Mouse (Mus musculus): ENCODE data around the gene Tlnrd1. TPM values are rescaled to one million over a fixed set of nuclear protein-coding genes. Genes with fewer than 3 reads are reported as not detected.
"Not testable (repeated sequence)": the region's sequence is repeated elsewhere in the genome, so short reads cannot be mapped to it uniquely, and the experiment has no call there.

Tlnrd1 gene
- polyA plus RNA-seq, 1 experiment from 2014 or later = 7.5 TPM

GRCm38 (mm10) chr7:83896077-83896740, 12.1 kb upstream of the Tlnrd1 start:
- Histone ChIP-seq H3K4me3 (replicated peaks) (no peak overlapping the region), H3K4me1 (replicated peaks) (peaks cover 22% of the 10 kb centered on the region), H3K4me2 (replicated peaks) (no peak overlapping the region), H3K9me3 (no peaks in the 10 kb centered on the region), H3K9ac (replicated peaks) (no peak overlapping the region), H3K27ac (no peak overlapping the region), H3K36me3 (peaks cover 52% of the 10 kb centered on the region), H3K27me3 (no peaks in the 10 kb centered on the region)
- ATAC-seq = no peak
- WGBS = 97% methylated on average over 5 of the region's 5 CpGs

- Histone ChIP-seq H3K9ac (replicated peaks) (no peak overlapping the region), H3K27ac (no peak overlapping the region), H3K4me1 (replicated peaks) (peaks cover 22% of the 10 kb centered on the region), H3K9me3 (no peaks in the 10 kb centered on the region), H3K36me3 (peaks cover 35% of the 10 kb centered on the region), H3K4me2 (replicated peaks) (no peak overlapping the region), H3K4me3 (replicated peaks) (no peak overlapping the region), H3K27me3 (no peaks in the 10 kb centered on the region)
- no peak for ATAC-seq
- 92% methylated on average over 1 of the region's 1 CpGs for WGBS
These were observed 10.2 kb upstream of the Tlnrd1 start for GRCm38 (mm10) chr7:83894348-83894747.

- Histone ChIP-seq H3K9ac (replicated peaks) (peak overlapping the region; percentile 81), H3K27me3 (no peaks in the 10 kb centered on the region), H3K4me3 (replicated peaks) (peak overlapping the region; percentile 70), H3K27ac (peak overlapping the region; percentile 88), H3K4me1 (replicated peaks) (peaks cover 22% of the 10 kb centered on the region), H3K4me2 (replicated peaks) (peak overlapping the region; percentile 84), H3K36me3 (peaks cover 15% of the 10 kb centered on the region), H3K9me3 (no peaks in the 10 kb centered on the region)
- under 1% methylated on average over 21 of the region's 21 CpGs for WGBS
- no peak; the same call in 1 of the 2 replicates for ATAC-seq
These were observed 8.2 kb upstream of the Tlnrd1 start for GRCm38 (mm10) chr7:83892333-83892669.

GRCm38 (mm10) chr7:83891433-83892332, 7.6 kb upstream of the Tlnrd1 start:
- Histone ChIP-seq H3K9ac (replicated peaks) (peak overlapping the region; percentile 81), H3K27me3 (no peaks in the 10 kb centered on the region), H3K4me3 (replicated peaks) (peak overlapping the region; percentile 70), H3K27ac (peak overlapping the region; percentile 88), H3K36me3 (peaks cover 11% of the 10 kb centered on the region), H3K4me2 (replicated peaks) (peak overlapping the region; percentile 84), H3K9me3 (no peaks in the 10 kb centered on the region), H3K4me1 (replicated peaks) (peaks cover 22% of the 10 kb centered on the region)
- WGBS = 4% methylated on average over 42 of the region's 44 CpGs
- peak; percentile 99 for ATAC-seq

- H3K9ac ChIP-seq (replicated peaks); H3K27ac ChIP-seq; H3K4me3 ChIP-seq (replicated peaks); H3K27me3 ChIP-seq; H3K9me3 ChIP-seq; H3K36me3 ChIP-seq; ATAC-seq; H3K4me2 ChIP-seq (replicated peaks): not testable (repeated sequence)
- H3K4me1 ChIP-seq (replicated peaks) = peaks cover 24% of the 10 kb centered on the region
- 89% methylated on average over 5 of the region's 5 CpGs for WGBS
These were observed 5.8 kb upstream of the Tlnrd1 start for GRCm38 (mm10) chr7:83889946-83890345.

GRCm38 (mm10) chr7:83889383-83889782, 5.3 kb upstream of the Tlnrd1 start:
- no peak overlapping the region for H3K4me3 ChIP-seq (replicated peaks)
- no peaks in the 10 kb centered on the region for H3K27me3 ChIP-seq
- no peak for ATAC-seq
- H3K27ac ChIP-seq = no peak overlapping the region
- H3K4me2 ChIP-seq (replicated peaks) = no peak overlapping the region
- peaks cover 2% of the 10 kb centered on the region; the same call in 1 of the 2 replicates for H3K9me3 ChIP-seq
- peaks cover 26% of the 10 kb centered on the region for H3K4me1 ChIP-seq (replicated peaks)
- no peak overlapping the region for H3K9ac ChIP-seq (replicated peaks)
- 83% methylated on average over 3 of the region's 3 CpGs for WGBS
- no peaks in the 10 kb centered on the region for H3K36me3 ChIP-seq

GRCm38 (mm10) chr7:83886366-83887129, 2.4 kb upstream of the Tlnrd1 start:
- WGBS = 95% methylated on average over 6 of the region's 6 CpGs
- H3K27me3 ChIP-seq = no peaks in the 10 kb centered on the region

GRCm38 (mm10) chr7:83885835-83886234, 1.7 kb upstream of the Tlnrd1 start:
- no peak for ATAC-seq
- H3K36me3 ChIP-seq = peaks cover 5% of the 10 kb centered on the region; the same call in 1 of the 2 replicates
- no peak overlapping the region for H3K4me2 ChIP-seq (replicated peaks)
- H3K4me3 ChIP-seq (replicated peaks) = no peak overlapping the region
- H3K27me3 ChIP-seq = no peaks in the 10 kb centered on the region
- WGBS = 93% methylated on average over 4 of the region's 4 CpGs
- H3K4me1 ChIP-seq (replicated peaks) = peaks cover 30% of the 10 kb centered on the region
- H3K27ac ChIP-seq = no peak overlapping the region
- H3K9me3 ChIP-seq = peaks cover 2% of the 10 kb centered on the region; the same call in 1 of the 2 replicates
- H3K9ac ChIP-seq (replicated peaks) = no peak overlapping the region

More at GRCm38 (mm10) chr7:83886366-83887129, 2.4 kb upstream of the Tlnrd1 start:
- H3K4me2 ChIP-seq (replicated peaks) = no peak overlapping the region
- H3K9me3 ChIP-seq = peaks cover 2% of the 10 kb centered on the region; the same call in 1 of the 2 replicates
- H3K4me1 ChIP-seq (replicated peaks) = peaks cover 23% of the 10 kb centered on the region
- no peak for ATAC-seq
- H3K36me3 ChIP-seq = peaks cover 5% of the 10 kb centered on the region; the same call in 1 of the 2 replicates
- H3K27ac ChIP-seq = no peak overlapping the region
- no peak overlapping the region for H3K4me3 ChIP-seq (replicated peaks)
- no peak overlapping the region for H3K9ac ChIP-seq (replicated peaks)

GRCm38 (mm10) chr7:83884921-83885532, 922 bp upstream of the Tlnrd1 start:
- H3K4me3 ChIP-seq (replicated peaks) = peak overlapping the region; percentile 78
- H3K9ac ChIP-seq (replicated peaks) = peak overlapping the region; percentile 92
- peaks cover 2% of the 10 kb centered on the region; the same call in 1 of the 2 replicates for H3K9me3 ChIP-seq
- ATAC-seq = no peak
- peak overlapping the region; percentile 87 for H3K27ac ChIP-seq
- 43% methylated on average over 6 of the region's 6 CpGs for WGBS
- H3K36me3 ChIP-seq = peaks cover 5% of the 10 kb centered on the region; the same call in 1 of the 2 replicates
- H3K4me1 ChIP-seq (replicated peaks) = peaks cover 38% of the 10 kb centered on the region
- H3K4me2 ChIP-seq (replicated peaks) = peak overlapping the region; percentile 93
- no peaks in the 10 kb centered on the region for H3K27me3 ChIP-seq

- Histone ChIP-seq H3K27me3 (no peaks in the 10 kb centered on the region), H3K27ac (peak overlapping the region; percentile 87), H3K4me3 (replicated peaks) (peak overlapping the region; percentile 78), H3K4me2 (replicated peaks) (peak overlapping the region; percentile 93), H3K9me3 (peaks cover 2% of the 10 kb centered on the region; the same call in 1 of the 2 replicates), H3K9ac (replicated peaks) (peak overlapping the region; percentile 92), H3K4me1 (replicated peaks) (peaks cover 54% of the 10 kb centered on the region), H3K36me3 (peaks cover 5% of the 10 kb centered on the region; the same call in 1 of the 2 replicates)
- under 1% methylated on average over 84 of the region's 91 CpGs for WGBS
- ATAC-seq = peak; percentile 71
These were observed 657 bp downstream of the Tlnrd1 start for GRCm38 (mm10) chr7:83883276-83884020.
